Mouse (Mus musculus): Measurements from ENCODE around the gene Stk11.

GRCm38 (mm10) chr10:80107678-80108077, 7.9 kb upstream of the Stk11 start:
- TF ChIP-seq CTCF (IDR thresholded peaks at IDR 0.05; ENCODE audit: low read depth, low read length) (no peak), TAL1 (conservative IDR thresholded peaks at IDR 0.05; ENCODE audit: low read depth, low read length) (no peak), GATA2 (IDR thresholded peaks at IDR 0.05; ENCODE audit: borderline replicate concordance, low read depth, low read length) (no peak), GATA1 (IDR thresholded peaks at IDR 0.05; ENCODE audit: borderline replicate concordance, low read length) (no peak)
